Mouse (Mus musculus): ENCODE measurements around the gene Tpbgl. TPM values are rescaled to one million over a fixed set of nuclear protein-coding genes. Genes with fewer than 3 reads are reported as not detected.

Tpbgl gene
- polyA plus RNA-seq, 1 experiment: 4.5 TPM

DNA sequence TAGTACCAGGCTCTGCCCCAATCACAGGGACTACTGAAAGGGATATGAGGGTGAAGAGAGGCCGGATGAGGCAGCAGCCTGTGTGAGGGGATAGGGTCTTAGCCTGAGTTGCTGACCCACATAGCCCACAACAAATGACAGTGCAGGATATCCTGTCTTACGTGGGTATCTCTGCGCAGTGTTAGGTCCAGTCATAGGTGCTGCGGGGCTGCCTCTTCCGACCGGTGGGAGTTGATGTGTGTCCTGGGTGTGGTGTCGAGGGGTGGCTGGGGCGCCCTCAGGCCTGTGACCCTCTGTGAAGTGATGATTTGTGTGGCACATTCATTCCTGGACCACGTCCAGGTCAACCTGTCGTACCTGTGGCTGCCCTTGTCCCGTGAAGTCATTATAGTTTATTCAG is 20.6 kb downstream of the Tpbgl start:
- Histone ChIP-seq H3K4me3 (ENCODE audit: insufficient read depth, low read depth, low read length) (no peak overlapping the region), H3K4me1 (ENCODE audit: control insufficient read depth, insufficient read depth, insufficient read length, low read length) (no peaks in the 10 kb centered on the region), H3K27ac (replicated peaks; ENCODE audit: low read depth, low read length) (no peak overlapping the region)

DNA sequence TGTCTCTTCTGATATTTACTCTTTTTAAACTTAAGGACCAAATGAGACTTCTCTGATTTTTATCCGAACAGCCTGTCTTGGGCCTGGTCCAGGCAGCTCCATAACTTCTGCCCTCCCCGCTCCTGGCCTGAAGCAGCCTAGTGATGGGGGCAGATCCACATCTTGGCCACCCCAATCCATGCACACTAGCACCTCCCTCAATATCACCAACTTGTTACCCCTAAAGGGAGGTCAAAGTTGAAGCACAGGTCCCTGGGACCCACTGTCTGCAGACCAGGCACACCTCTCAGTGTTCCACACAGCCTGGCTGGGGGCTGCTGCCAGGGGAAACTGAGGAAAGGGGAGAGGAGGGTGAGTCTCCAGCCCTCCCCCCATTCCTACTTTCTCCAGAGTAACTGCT is 21.8 kb downstream of the Tpbgl start:
- no peak overlapping the region for H3K4me3 ChIP-seq (ENCODE audit: insufficient read depth, low read depth, low read length)
- H3K27ac ChIP-seq (replicated peaks; ENCODE audit: low read depth, low read length): no peak overlapping the region
- no peaks in the 10 kb centered on the region for H3K4me1 ChIP-seq (ENCODE audit: control insufficient read depth, insufficient read depth, insufficient read length, low read length)

GRCm38 (mm10) chr7:99603875-99604662 is 22.8 kb downstream of the Tpbgl start:
- no peak overlapping the region for H3K27ac ChIP-seq (replicated peaks; ENCODE audit: low read depth, low read length)
- H3K4me3 ChIP-seq (ENCODE audit: insufficient read depth, low read depth, low read length): no peak overlapping the region
- H3K4me1 ChIP-seq (ENCODE audit: control insufficient read depth, insufficient read depth, insufficient read length, low read length): no peaks in the 10 kb centered on the region

DNA sequence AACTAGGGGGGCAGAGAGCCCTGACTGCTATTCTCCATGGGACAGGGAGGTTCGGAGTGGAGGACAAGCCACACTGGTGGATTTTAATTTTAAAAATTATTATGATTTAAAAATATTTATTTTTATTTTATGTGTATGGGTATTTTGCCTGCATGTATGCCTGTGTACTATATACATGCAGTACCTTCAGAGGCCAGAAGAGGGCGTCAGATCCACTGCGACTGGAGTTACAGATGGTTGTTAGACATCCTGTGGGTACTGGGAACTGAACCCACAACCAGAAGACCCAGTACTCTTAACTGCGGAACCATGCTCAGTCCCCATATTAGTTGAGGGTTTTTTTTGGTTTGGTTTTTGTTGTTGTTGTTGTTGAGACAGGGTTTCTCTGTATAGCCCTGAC is 28.2 kb downstream of the Tpbgl start:
- no peaks in the 10 kb centered on the region for H3K4me1 ChIP-seq (ENCODE audit: control insufficient read depth, insufficient read depth, insufficient read length, low read length)
- H3K4me3 ChIP-seq (ENCODE audit: insufficient read depth, low read depth, low read length): no peak overlapping the region

DNA sequence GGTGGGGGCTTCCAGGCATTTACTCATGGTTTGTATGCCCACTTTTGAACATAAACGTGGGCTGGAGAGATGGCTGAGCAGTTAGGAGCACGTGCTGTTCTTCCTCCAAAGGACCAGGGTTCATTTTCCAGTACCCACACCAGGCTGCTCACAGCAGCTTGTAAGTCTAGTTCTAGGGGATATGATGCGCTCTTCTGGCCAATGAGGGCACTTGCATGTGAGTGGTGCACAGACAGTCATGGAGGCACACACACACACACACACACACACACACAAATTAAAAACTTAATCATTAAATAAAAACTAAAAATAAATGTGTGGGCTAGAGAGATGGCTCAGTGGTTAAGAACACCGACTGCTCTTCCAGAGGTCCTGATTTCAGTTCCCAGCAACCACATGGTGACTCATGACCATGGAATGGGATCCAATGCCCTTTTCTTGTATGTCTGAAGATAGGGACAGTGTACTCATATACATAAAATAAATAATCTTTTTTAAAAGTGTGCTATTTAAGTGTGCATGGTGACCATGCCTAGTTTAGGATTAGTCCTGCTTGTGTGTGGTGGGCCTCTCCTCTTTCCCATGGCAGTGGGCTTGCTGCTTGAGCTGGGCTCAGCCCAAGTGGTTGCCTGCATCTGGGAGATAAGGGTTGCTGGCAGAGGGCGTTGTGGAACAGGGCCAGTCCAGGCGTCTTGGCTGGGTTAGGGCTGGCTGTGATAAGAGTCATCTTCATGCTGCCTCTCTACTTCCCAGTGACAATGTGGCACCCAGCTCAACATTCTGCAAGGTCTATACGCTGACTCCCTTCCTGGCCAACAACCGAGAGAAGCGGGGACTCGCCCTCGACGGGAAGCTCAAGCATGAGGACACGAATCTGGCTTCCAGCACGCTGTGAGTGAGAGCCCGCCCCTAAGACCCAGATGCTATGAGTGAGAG is 32.8 kb downstream of the Tpbgl start:
- Histone ChIP-seq H3K4me1 (ENCODE audit: control insufficient read depth, insufficient read depth, insufficient read length, low read length) (no peaks in the 10 kb centered on the region), H3K4me3 (ENCODE audit: insufficient read depth, low read depth, low read length) (no peak overlapping the region), H3K27ac (replicated peaks; ENCODE audit: low read depth, low read length) (no peak overlapping the region)

More for the DNA sequence above, 28.2 kb downstream of the Tpbgl start:
- no peak overlapping the region for H3K27ac ChIP-seq (replicated peaks; ENCODE audit: low read depth, low read length)

- H3K4me3 ChIP-seq (ENCODE audit: insufficient read depth, low read depth, low read length): no peak overlapping the region
- H3K27ac ChIP-seq (replicated peaks; ENCODE audit: low read depth, low read length): no peak overlapping the region
- H3K4me1 ChIP-seq (ENCODE audit: control insufficient read depth, insufficient read depth, insufficient read length, low read length): no peaks in the 10 kb centered on the region
These were observed 34.2 kb downstream of the Tpbgl start for GRCm38 (mm10) chr7:99592669-99593068.

- Histone ChIP-seq H3K27ac (replicated peaks; ENCODE audit: low read depth, low read length) (no peak overlapping the region), H3K4me1 (ENCODE audit: control insufficient read depth, insufficient read depth, insufficient read length, low read length) (no peaks in the 10 kb centered on the region), H3K4me3 (ENCODE audit: insufficient read depth, low read depth, low read length) (no peak overlapping the region)
These were observed 36.3 kb downstream of the Tpbgl start for GRCm38 (mm10) chr7:99590646-99591045.

DNA sequence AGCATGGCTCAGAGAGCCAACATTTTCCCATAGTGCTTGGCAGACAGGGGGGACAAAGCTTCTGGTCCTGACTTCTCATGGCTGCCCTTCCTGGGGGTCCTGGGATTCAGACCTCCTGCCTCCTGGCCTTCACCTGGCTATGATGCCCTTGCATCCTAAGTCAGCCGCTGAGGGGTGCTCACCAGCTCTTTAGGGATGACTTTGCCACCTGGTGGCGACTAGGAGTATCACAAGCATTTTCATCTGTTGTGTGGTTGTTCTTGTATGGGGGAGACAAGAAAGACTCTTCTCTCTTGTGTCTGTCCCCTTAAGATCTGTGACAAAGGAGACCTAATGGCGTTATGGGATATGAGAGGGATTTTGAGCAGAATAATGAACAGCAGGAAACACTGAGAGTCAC is 36.8 kb downstream of the Tpbgl start:
- no peaks in the 10 kb centered on the region for H3K4me1 ChIP-seq (ENCODE audit: control insufficient read depth, insufficient read depth, insufficient read length, low read length)
- H3K4me3 ChIP-seq (ENCODE audit: insufficient read depth, low read depth, low read length): no peak overlapping the region
- H3K27ac ChIP-seq (replicated peaks; ENCODE audit: low read depth, low read length): no peak overlapping the region

- H3K27ac ChIP-seq (replicated peaks; ENCODE audit: low read depth, low read length): no peak overlapping the region
These were observed 40.9 kb downstream of the Tpbgl start for GRCm38 (mm10) chr7:99585976-99586375.

GRCm38 (mm10) chr7:99583625-99584024 is 43.3 kb downstream of the Tpbgl start:
- H3K4me1 ChIP-seq (ENCODE audit: control insufficient read depth, insufficient read depth, insufficient read length, low read length): peaks cover 9% of the 10 kb centered on the region; the same call in 1 of the 2 replicates
- no peak overlapping the region for H3K4me3 ChIP-seq (ENCODE audit: insufficient read depth, low read depth, low read length)
- no peak overlapping the region for H3K27ac ChIP-seq (replicated peaks; ENCODE audit: low read depth, low read length)

More at GRCm38 (mm10) chr7:99585976-99586375, 40.9 kb downstream of the Tpbgl start:
- Histone ChIP-seq H3K4me1 (ENCODE audit: control insufficient read depth, insufficient read depth, insufficient read length, low read length) (no peaks in the 10 kb centered on the region), H3K4me3 (ENCODE audit: insufficient read depth, low read depth, low read length) (no peak overlapping the region)

DNA sequence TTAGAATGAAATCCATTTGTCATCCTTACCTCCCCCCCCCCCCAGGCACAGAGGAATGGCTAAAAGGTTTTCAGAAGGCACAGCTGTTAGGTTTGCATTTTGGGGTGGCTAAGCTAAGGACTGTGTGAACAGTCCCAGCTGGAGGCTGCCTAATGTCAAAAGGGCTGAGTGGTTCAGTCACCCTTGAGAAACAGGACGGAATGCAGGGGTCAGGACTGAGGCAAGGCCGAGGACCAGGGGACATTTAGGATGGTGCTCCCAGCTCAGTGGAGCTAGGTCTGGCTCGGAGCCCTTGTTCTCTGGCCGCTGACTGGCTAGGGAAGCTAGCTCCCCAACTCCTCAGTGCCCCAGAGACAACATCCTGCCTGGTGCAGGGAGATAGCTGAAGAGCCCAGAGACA is 44.0 kb downstream of the Tpbgl start:
- Histone ChIP-seq H3K4me1 (ENCODE audit: control insufficient read depth, insufficient read depth, insufficient read length, low read length) (peaks cover 9% of the 10 kb centered on the region; the same call in 1 of the 2 replicates), H3K27ac (replicated peaks; ENCODE audit: low read depth, low read length) (no peak overlapping the region), H3K4me3 (ENCODE audit: insufficient read depth, low read depth, low read length) (no peak overlapping the region)

GRCm38 (mm10) chr7:99582306-99582705 is 44.6 kb downstream of the Tpbgl start:
- no peak overlapping the region for H3K4me3 ChIP-seq (ENCODE audit: insufficient read depth, low read depth, low read length)
- H3K4me1 ChIP-seq (ENCODE audit: control insufficient read depth, insufficient read depth, insufficient read length, low read length): peaks cover 9% of the 10 kb centered on the region; the same call in 1 of the 2 replicates
- no peak overlapping the region for H3K27ac ChIP-seq (replicated peaks; ENCODE audit: low read depth, low read length)

- Histone ChIP-seq H3K4me3 (ENCODE audit: insufficient read depth, low read depth, low read length) (no peak overlapping the region), H3K4me1 (ENCODE audit: control insufficient read depth, insufficient read depth, insufficient read length, low read length) (peaks cover 9% of the 10 kb centered on the region; the same call in 1 of the 2 replicates), H3K27ac (replicated peaks; ENCODE audit: low read depth, low read length) (no peak overlapping the region)
These were observed 46.7 kb downstream of the Tpbgl start for GRCm38 (mm10) chr7:99580247-99580646.

DNA sequence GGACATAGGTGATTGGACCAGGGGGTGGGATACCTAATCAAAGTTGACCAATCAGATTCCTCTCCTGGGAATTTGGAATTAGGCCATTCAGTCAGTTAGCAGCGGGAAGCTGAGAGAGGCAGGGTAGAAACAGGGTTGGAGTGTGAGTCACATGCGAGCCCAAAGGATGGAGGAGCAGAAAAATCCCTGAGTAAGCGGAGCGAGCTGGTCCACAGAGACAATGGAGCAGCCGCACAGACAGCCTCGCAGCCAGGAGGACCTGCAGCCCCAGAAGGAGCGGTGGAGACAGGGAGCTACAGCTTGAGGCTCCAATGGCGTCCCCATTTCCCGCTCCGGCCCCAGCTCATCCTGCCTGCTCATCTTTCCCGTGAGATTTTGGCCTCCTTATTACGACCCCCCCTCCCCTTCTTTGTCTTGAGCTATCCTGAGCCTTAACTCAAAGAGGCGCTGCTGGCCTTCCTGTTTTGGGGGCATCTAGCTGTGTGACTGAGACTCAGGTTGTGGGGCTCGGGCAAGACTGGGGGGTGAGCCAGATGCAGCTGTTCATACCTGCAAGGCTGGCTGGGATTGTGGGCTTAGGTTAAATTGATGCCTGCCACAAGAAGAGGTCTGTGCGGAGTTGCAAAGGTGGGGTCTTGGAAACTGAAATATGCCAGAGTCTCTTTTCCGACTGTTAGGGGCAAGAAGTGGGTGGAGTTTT is 47.3 kb downstream of the Tpbgl start:
- Histone ChIP-seq H3K27ac (replicated peaks; ENCODE audit: low read depth, low read length) (no peak overlapping the region), H3K4me3 (ENCODE audit: insufficient read depth, low read depth, low read length) (no peak overlapping the region)

DNA sequence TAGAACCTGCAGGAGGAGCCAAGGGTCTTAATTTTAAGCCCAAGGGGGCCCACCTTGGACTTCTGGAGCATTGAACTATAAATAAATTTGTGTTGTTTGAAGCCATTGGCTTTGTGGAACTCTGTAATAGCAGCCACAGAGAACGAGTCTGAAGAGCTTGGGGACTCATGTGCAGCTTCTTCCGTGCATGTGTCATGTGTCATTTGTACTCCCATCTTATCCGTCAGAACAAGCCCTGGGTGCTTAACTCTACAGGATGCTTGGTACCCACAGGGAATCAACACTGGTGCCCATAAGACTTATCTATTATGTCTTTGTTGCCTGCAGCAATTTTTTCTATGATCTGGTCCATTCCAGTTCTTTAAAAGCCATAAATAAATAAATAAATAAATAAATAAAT is 48.7 kb downstream of the Tpbgl start:
- H3K27ac ChIP-seq (replicated peaks; ENCODE audit: low read depth, low read length): no peak overlapping the region
- H3K4me1 ChIP-seq (ENCODE audit: control insufficient read depth, insufficient read depth, insufficient read length, low read length): peaks cover 9% of the 10 kb centered on the region; the same call in 1 of the 2 replicates
- no peak overlapping the region for H3K4me3 ChIP-seq (ENCODE audit: insufficient read depth, low read depth, low read length)

More for the DNA sequence above, 47.3 kb downstream of the Tpbgl start:
- H3K4me1 ChIP-seq (ENCODE audit: control insufficient read depth, insufficient read depth, insufficient read length, low read length): peaks cover 9% of the 10 kb centered on the region; the same call in 1 of the 2 replicates
